Mouse (Mus musculus): ENCODE results near the gene Pdhx. TPM values are rescaled to one million over a fixed set of nuclear protein-coding genes. Genes with fewer than 3 reads are reported as not detected.

The Pdhx gene
- polyA plus RNA-seq, 1 experiment from 2014 or later = 38.7 TPM

- no peak overlapping the region for H3K4me2 ChIP-seq
- ATAC-seq (ENCODE audit: insufficient number of reproducible peaks, insufficient read depth, low FRiP score, low TSS enrichment, low read depth) = no peak
- no peak overlapping the region for H3K9ac ChIP-seq
- H3K27ac ChIP-seq = no peak overlapping the region
- H3K9me3 ChIP-seq = no peaks in the 10 kb centered on the region
- 76% methylated on average over 2 of the region's 2 CpGs for WGBS
- H3K27me3 ChIP-seq = no peaks in the 10 kb centered on the region
- 0 out of 2 replicates have a peak, but pooled peaks cover 3% of the 10 kb centered on the region for H3K4me1 ChIP-seq
- H3K4me3 ChIP-seq = no peak overlapping the region
- no peaks in the 10 kb centered on the region for H3K36me3 ChIP-seq
These were observed 90.5 kb downstream of the Pdhx start for GRCm38 (mm10) chr2:102982822-102983221.

GRCm38 (mm10) chr2:102981446-102982314, 91.6 kb downstream of the Pdhx start:
- WGBS = 89% methylated on average over 8 of the region's 8 CpGs
- Histone ChIP-seq H3K4me1 (no peaks in the 10 kb centered on the region), H3K4me2 (no peak overlapping the region), H3K9me3 (no peaks in the 10 kb centered on the region), H3K27ac (no peak overlapping the region), H3K4me3 (no peak overlapping the region), H3K36me3 (no peaks in the 10 kb centered on the region), H3K27me3 (no peaks in the 10 kb centered on the region), H3K9ac (no peak overlapping the region)
- no peak for ATAC-seq (ENCODE audit: insufficient number of reproducible peaks, insufficient read depth, low FRiP score, low TSS enrichment, low read depth)

DNA sequence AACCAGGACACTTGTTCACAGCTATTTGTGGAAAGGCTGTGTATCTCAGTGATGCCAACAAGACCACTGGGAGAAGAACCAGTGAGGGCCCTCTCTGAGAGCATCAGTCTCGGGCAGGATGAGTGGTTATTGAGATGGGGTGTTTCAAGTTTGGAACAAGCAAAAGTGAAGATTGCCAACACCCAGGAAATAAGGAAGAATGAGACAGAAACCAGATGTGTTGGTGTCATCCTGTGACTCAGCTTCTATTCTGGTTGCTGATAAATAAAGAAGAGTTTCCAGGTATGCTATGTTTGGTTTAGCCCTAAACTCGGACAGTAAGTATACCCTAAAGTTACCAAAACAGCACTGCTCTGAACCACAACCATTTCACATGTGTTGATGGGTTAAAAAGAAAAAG, 92.4 kb downstream of the Pdhx start:
- H3K27ac ChIP-seq = no peak overlapping the region
- 62% methylated on average over 2 of the region's 2 CpGs for WGBS
- H3K36me3 ChIP-seq = no peaks in the 10 kb centered on the region
- no peaks in the 10 kb centered on the region for H3K4me1 ChIP-seq
- no peak for ATAC-seq (ENCODE audit: insufficient number of reproducible peaks, insufficient read depth, low FRiP score, low TSS enrichment, low read depth)
- H3K4me2 ChIP-seq = no peak overlapping the region
- H3K9me3 ChIP-seq = no peaks in the 10 kb centered on the region
- no peak overlapping the region for H3K9ac ChIP-seq
- H3K27me3 ChIP-seq = no peaks in the 10 kb centered on the region
- no peak overlapping the region for H3K4me3 ChIP-seq

GRCm38 (mm10) chr2:102979519-102979918, 93.8 kb downstream of the Pdhx start:
- Histone ChIP-seq H3K4me1 (no peaks in the 10 kb centered on the region), H3K27ac (no peak overlapping the region), H3K36me3 (no peaks in the 10 kb centered on the region), H3K4me2 (no peak overlapping the region), H3K27me3 (no peaks in the 10 kb centered on the region), H3K9me3 (no peaks in the 10 kb centered on the region), H3K4me3 (no peak overlapping the region), H3K9ac (no peak overlapping the region)
- ATAC-seq (ENCODE audit: insufficient number of reproducible peaks, insufficient read depth, low FRiP score, low TSS enrichment, low read depth) = no peak
- WGBS = 77% methylated on average over 2 of the region's 2 CpGs

DNA sequence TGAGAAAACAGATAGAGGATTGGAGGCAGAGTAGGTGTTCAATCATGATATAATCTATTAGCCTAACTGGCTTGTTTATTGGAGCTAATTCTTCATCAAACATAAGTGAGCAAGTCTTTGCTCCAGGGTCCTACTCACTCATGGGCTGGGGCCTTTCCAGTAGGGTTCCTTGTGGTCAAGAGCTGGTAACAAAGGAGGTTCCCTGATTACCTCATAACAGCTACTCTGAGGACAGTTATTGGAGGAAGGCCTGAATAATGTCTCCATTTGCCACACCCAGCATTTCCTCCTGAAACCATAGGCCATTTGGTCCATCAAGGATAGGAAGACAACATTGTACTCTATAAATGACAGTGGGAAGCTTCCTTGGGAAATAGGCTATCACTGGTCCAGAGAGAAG, 94.2 kb downstream of the Pdhx start:
- Histone ChIP-seq H3K27ac (no peak overlapping the region), H3K9me3 (no peaks in the 10 kb centered on the region), H3K4me1 (no peaks in the 10 kb centered on the region), H3K9ac (no peak overlapping the region), H3K4me2 (no peak overlapping the region), H3K27me3 (no peaks in the 10 kb centered on the region), H3K4me3 (no peak overlapping the region), H3K36me3 (no peaks in the 10 kb centered on the region)
- no peak for ATAC-seq (ENCODE audit: insufficient number of reproducible peaks, insufficient read depth, low FRiP score, low TSS enrichment, low read depth)

GRCm38 (mm10) chr2:102975358-102975945, 97.9 kb downstream of the Pdhx start:
- 76% methylated on average over 5 of the region's 5 CpGs for WGBS
- no peak for ATAC-seq (ENCODE audit: insufficient number of reproducible peaks, insufficient read depth, low FRiP score, low TSS enrichment, low read depth)
- Histone ChIP-seq H3K9ac (no peak overlapping the region), H3K4me3 (no peak overlapping the region), H3K27ac (no peak overlapping the region), H3K27me3 (no peaks in the 10 kb centered on the region), H3K36me3 (no peaks in the 10 kb centered on the region), H3K4me1 (no peaks in the 10 kb centered on the region), H3K4me2 (no peak overlapping the region), H3K9me3 (no peaks in the 10 kb centered on the region)

DNA sequence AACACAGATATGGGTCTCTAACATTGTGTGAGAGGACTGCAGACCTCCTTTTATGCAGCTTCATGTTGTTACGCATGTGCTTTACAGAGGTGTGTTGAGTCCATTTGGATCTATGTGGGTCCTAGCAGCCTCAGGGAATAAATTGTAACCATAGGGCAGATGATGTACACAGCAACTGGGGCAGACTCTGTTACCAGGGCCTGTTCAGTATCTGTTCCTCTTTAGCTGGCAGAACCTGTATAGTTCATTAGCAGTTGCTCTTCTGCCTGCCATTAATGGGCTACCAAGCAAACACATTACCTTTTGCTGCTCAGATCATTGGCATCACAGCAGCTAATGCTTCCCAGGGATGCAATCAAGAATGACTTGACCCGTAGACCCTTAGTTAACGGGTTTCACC, 100.2 kb downstream of the Pdhx start:
- WGBS = 93% methylated on average over 3 of the region's 3 CpGs
- H3K4me1 ChIP-seq = no peaks in the 10 kb centered on the region
- no peaks in the 10 kb centered on the region for H3K27me3 ChIP-seq
- H3K4me2 ChIP-seq = no peak overlapping the region
- no peak for ATAC-seq (ENCODE audit: insufficient number of reproducible peaks, insufficient read depth, low FRiP score, low TSS enrichment, low read depth)
- H3K9ac ChIP-seq = no peak overlapping the region
- no peaks in the 10 kb centered on the region for H3K9me3 ChIP-seq
- H3K27ac ChIP-seq = no peak overlapping the region
- no peaks in the 10 kb centered on the region for H3K36me3 ChIP-seq
- no peak overlapping the region for H3K4me3 ChIP-seq

- Histone ChIP-seq H3K27ac (no peak overlapping the region), H3K4me2 (no peak overlapping the region), H3K4me1 (no peaks in the 10 kb centered on the region), H3K9ac (no peak overlapping the region), H3K27me3 (no peaks in the 10 kb centered on the region), H3K9me3 (no peaks in the 10 kb centered on the region), H3K4me3 (no peak overlapping the region), H3K36me3 (no peaks in the 10 kb centered on the region)
- WGBS = 36% methylated on average over 5 of the region's 5 CpGs
- ATAC-seq (ENCODE audit: insufficient number of reproducible peaks, insufficient read depth, low FRiP score, low TSS enrichment, low read depth) = no peak
These were observed 100.7 kb downstream of the Pdhx start for GRCm38 (mm10) chr2:102972575-102972974.

DNA sequence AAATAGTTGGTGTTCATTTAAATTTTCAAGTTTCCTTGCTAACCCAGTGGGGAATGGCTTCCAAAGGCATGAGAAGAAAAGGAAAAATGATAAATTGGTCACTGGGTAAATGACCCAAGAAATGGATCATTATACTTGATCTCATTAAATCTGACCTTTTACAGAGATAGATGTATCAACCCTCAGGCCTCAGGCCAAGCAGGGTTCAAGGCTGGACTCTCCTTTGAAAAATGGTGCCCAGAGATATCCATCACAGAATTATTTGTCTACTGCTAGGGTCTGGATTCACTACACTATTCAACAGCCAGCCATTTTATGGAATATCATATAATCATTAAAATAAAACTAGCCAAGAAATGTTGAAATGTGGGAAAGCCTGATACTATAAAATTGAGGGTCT, 101.4 kb downstream of the Pdhx start:
- no peaks in the 10 kb centered on the region for H3K27me3 ChIP-seq
- no peak for ATAC-seq (ENCODE audit: insufficient number of reproducible peaks, insufficient read depth, low FRiP score, low TSS enrichment, low read depth)
- no peak overlapping the region for H3K27ac ChIP-seq
- no peaks in the 10 kb centered on the region for H3K4me1 ChIP-seq
- no peak overlapping the region for H3K9ac ChIP-seq
- H3K9me3 ChIP-seq = no peaks in the 10 kb centered on the region
- no peaks in the 10 kb centered on the region for H3K36me3 ChIP-seq
- H3K4me3 ChIP-seq = no peak overlapping the region
- H3K4me2 ChIP-seq = no peak overlapping the region

Other genes with a start within 250 kb of the Pdhx start
- gene Cd44, start 171.8 kb downstream of the Pdhx start, polyA plus RNA-seq (2015; fragmentation: Nextera tagmentation; extraction: Ambion mirVana) = 22.7 and 25.5 TPM in 2 replicates
- 89.8 and 92.3 TPM in 2 replicates for gene Apip, start 162 bp upstream of the Pdhx start, polyA plus RNA-seq (2015; fragmentation: Nextera tagmentation; extraction: Ambion mirVana)
- 5.1 and 11.1 TPM in 2 replicates for gene Ehf, start 229.8 kb upstream of the Pdhx start, polyA plus RNA-seq (2015; fragmentation: Nextera tagmentation; extraction: Ambion mirVana)

Data from embryonic facial prominence, embryonic 13.5 days (tissue).